Mouse (Mus musculus): ENCODE measurements around the gene Pi4kb. TPM values are rescaled to one million over a fixed set of nuclear protein-coding genes. Genes with fewer than 3 reads are reported as not detected.
A peak's percentile ranks its signal among the peaks of the same experiment; 100 is the strongest.

The Pi4kb gene
- polyA plus RNA-seq, 1 experiment, result 0.48 TPM

DNA sequence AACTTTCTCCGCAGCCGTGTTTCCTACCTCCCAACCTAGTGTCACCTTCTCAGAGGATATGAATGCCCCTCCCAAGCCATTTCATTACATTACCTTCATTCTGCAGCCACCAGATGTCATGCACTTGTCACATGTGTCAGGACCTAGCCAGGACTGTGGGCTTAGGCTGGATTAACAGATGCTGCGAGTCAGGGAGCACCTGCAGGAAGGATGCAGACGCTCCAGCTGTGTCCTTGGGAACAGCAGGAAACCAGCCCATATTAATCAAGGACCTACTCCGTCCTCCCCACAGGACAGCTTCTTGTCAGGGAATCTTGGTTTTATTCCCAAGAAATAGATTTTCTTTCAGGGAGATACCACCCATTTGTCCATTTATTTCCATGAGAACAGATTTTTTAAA lies 14.2 kb upstream of the Pi4kb start:
- TF ChIP-seq GATA1 (IDR thresholded peaks at IDR 0.05; ENCODE audit: low read length), result no peak
- no peak for TF ChIP-seq TAL1 (IDR thresholded peaks at IDR 0.05; ENCODE audit: low read length)
- no peaks in the 10 kb centered on the region for H3K27me3 ChIP-seq (ENCODE audit: control insufficient read depth)
- no peak overlapping the region for H3K4me3 ChIP-seq (replicated peaks)
- peaks cover 21% of the 10 kb centered on the region for H3K36me3 ChIP-seq (ENCODE audit: control insufficient read depth)
- peaks cover 9% of the 10 kb centered on the region for H3K4me1 ChIP-seq (ENCODE audit: control insufficient read depth)
- H3K9me3 ChIP-seq (ENCODE audit: control insufficient read depth, low read length), result no peaks in the 10 kb centered on the region

DNA sequence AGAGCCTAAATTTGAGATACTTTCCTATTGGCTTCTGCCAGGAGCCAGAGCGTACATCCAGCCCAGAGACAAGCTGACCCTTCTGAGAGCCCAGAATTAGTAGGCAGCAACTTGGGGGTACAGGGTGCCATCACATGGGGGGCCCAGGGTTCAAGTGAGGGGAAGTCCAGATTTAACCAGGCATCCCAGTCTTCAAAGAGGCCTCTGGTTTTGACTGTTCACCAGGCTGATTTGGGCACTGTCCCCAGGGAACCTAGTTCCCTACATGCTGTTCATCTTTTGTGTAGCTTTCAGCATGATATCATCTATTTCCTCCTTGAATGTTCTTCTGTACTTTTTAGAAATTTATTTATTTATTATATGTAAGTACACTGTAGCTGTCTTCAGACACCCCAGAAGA lies 9.5 kb upstream of the Pi4kb start:
- H3K36me3 ChIP-seq (ENCODE audit: control insufficient read depth), result no peaks in the 10 kb centered on the region
- H3K4me1 ChIP-seq (ENCODE audit: control insufficient read depth), result peaks cover under 1% of the 10 kb centered on the region; the same call in 1 of the 2 replicates
- H3K27me3 ChIP-seq (ENCODE audit: control insufficient read depth), result no peaks in the 10 kb centered on the region
- no peak overlapping the region for H3K4me3 ChIP-seq (replicated peaks)
- no peak for TF ChIP-seq GATA1 (IDR thresholded peaks at IDR 0.05; ENCODE audit: low read length)
- no peak for TF ChIP-seq TAL1 (IDR thresholded peaks at IDR 0.05; ENCODE audit: low read length)
- no peaks in the 10 kb centered on the region for H3K9me3 ChIP-seq (ENCODE audit: control insufficient read depth, low read length)

DNA sequence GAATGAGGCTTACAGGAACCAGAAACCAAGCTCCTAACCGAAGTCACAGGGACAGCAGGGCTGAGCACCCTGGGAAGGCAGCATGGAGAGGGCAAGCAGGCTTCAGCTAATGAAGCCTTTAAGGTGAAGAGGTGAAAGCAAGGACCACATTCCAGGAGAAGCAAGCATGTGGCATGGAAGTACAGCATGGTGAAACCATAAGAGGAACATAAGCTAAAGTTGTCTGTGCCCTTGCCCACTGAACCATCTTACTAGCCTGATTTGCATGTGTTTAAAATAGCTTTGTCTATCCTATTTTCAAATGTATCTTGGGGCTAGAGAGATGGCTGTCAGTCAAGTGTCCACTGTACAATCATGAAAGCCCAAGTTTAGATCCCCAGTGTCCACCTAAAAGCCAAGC lies 8.7 kb upstream of the Pi4kb start:
- Histone ChIP-seq H3K4me1 (ENCODE audit: control insufficient read depth) (no peaks in the 10 kb centered on the region), H3K36me3 (ENCODE audit: control insufficient read depth) (no peaks in the 10 kb centered on the region), H3K9me3 (ENCODE audit: control insufficient read depth, low read length) (no peaks in the 10 kb centered on the region), H3K4me3 (replicated peaks) (no peak overlapping the region), H3K27me3 (ENCODE audit: control insufficient read depth) (no peaks in the 10 kb centered on the region)
- TF ChIP-seq TAL1 (IDR thresholded peaks at IDR 0.05; ENCODE audit: low read length) (no peak), GATA1 (IDR thresholded peaks at IDR 0.05; ENCODE audit: low read length) (no peak)

DNA sequence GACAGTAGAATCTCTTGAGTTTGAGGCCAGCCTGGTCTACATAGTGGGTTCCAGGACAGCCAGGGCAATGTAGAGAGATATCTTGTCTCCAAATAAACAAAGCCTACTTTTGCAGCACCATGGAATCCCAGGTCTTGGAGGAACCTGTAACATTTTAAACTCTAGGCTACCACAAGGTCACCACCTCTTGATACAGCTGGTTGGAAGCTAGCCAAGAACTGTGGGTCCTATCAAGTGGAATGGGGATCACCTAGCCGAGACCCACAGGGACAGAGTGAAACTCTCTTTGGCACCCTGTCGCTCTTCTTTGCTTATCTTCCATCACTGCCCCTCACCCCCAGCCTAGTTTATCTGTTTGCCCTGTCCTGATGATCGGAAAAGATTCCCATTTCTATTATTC lies 2.0 kb upstream of the Pi4kb start:
- Histone ChIP-seq H3K36me3 (ENCODE audit: control insufficient read depth) (peaks cover 5% of the 10 kb centered on the region), H3K27me3 (ENCODE audit: control insufficient read depth) (no peaks in the 10 kb centered on the region), H3K4me3 (replicated peaks) (no peak overlapping the region), H3K9me3 (ENCODE audit: control insufficient read depth, low read length) (no peaks in the 10 kb centered on the region), H3K4me1 (ENCODE audit: control insufficient read depth) (peaks cover 25% of the 10 kb centered on the region)
- TF ChIP-seq GATA1 (IDR thresholded peaks at IDR 0.05; ENCODE audit: low read length), result no peak
- no peak for TF ChIP-seq TAL1 (IDR thresholded peaks at IDR 0.05; ENCODE audit: low read length)

DNA sequence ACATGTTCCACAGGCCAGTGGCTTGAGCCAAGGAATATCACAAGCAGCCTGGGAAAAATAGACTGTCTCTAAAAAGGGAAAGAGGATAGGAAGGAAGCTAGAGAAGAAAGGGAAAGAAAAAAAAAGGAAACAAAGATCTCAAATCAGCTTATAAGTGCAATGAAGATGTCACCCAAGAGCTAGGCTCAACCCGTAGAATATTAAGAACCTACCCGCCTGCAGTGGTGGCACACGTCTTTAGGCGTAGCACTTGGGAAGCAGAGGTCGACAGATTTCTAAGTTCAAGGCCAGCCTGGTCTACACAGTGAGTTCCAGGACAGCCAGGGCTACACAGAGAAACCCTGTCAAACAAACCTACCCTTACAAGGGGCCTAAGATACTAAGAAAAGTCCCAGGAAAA lies 911 bp upstream of the Pi4kb start:
- Histone ChIP-seq H3K4me3 (replicated peaks) (peak overlapping the region; percentile 93), H3K4me1 (ENCODE audit: control insufficient read depth) (peaks cover 25% of the 10 kb centered on the region), H3K36me3 (ENCODE audit: control insufficient read depth) (peaks cover 11% of the 10 kb centered on the region), H3K9me3 (ENCODE audit: control insufficient read depth, low read length) (no peaks in the 10 kb centered on the region), H3K27me3 (ENCODE audit: control insufficient read depth) (no peaks in the 10 kb centered on the region)
- no peak for TF ChIP-seq TAL1 (IDR thresholded peaks at IDR 0.05; ENCODE audit: low read length)
- no peak for TF ChIP-seq GATA1 (IDR thresholded peaks at IDR 0.05; ENCODE audit: low read length)

- Histone ChIP-seq H3K4me3 (replicated peaks) (peak overlapping the region; percentile 93), H3K27me3 (ENCODE audit: control insufficient read depth) (no peaks in the 10 kb centered on the region), H3K4me1 (ENCODE audit: control insufficient read depth) (peaks cover 25% of the 10 kb centered on the region), H3K36me3 (ENCODE audit: control insufficient read depth) (peaks cover 14% of the 10 kb centered on the region), H3K9me3 (ENCODE audit: control insufficient read depth, low read length) (no peaks in the 10 kb centered on the region)
- TF ChIP-seq TAL1 (IDR thresholded peaks at IDR 0.05; ENCODE audit: low read length) (no peak), GATA1 (IDR thresholded peaks at IDR 0.05; ENCODE audit: low read length) (no peak)
Measured at GRCm38 (mm10) chr3:94974026-94974527, 454 bp upstream of the Pi4kb start.

DNA sequence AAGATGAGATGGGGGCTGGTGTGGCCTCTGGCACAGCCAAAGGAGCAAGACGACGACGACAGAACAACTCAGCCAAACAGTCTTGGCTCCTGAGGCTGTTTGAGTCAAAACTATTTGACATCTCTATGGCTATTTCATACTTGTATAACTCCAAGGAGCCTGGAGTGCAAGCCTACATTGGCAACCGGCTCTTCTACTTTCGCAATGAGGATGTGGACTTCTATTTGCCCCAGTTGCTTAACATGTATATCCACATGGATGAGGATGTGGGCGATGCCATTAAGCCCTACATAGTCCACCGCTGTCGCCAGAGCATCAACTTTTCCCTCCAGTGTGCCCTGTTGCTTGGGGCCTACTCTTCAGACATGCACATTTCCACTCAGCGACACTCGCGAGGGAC lies 9.8 kb downstream of the Pi4kb start:
- H3K36me3 ChIP-seq (ENCODE audit: control insufficient read depth), result peaks cover 76% of the 10 kb centered on the region
- TF ChIP-seq GATA1 (IDR thresholded peaks at IDR 0.05; ENCODE audit: low read length) (no peak), TAL1 (IDR thresholded peaks at IDR 0.05; ENCODE audit: low read length) (no peak)
- H3K4me1 ChIP-seq (ENCODE audit: control insufficient read depth), result peaks cover 28% of the 10 kb centered on the region

DNA sequence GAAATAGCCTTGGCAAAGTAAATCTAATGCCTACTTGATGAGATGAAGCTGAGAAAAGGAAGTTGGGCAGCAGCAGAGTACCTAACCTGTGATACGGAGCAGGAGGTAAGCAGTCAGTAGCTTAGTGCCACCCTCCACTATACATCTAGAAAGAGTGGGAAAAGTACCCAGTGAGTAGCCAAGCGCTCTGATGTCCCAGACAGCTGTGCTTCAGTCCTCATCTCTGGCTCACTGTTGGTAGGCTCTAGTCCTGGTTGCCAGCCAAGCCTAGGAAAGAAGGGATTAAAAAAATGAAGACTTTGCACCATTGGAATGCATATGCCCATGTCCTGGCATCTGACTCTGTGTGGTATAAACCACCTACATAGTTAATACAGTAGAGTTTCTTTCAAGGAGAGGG lies 11.0 kb downstream of the Pi4kb start:
- Histone ChIP-seq H3K36me3 (ENCODE audit: control insufficient read depth) (peaks cover 72% of the 10 kb centered on the region), H3K4me1 (ENCODE audit: control insufficient read depth) (peaks cover 28% of the 10 kb centered on the region)

More for the DNA sequence above, 9.8 kb downstream of the Pi4kb start:
- H3K9me3 ChIP-seq (ENCODE audit: control insufficient read depth, low read length), result no peaks in the 10 kb centered on the region
- no peaks in the 10 kb centered on the region for H3K27me3 ChIP-seq (ENCODE audit: control insufficient read depth)
- no peak overlapping the region for H3K4me3 ChIP-seq (replicated peaks)

GRCm38 (mm10) chr3:94987578-94987977 lies 13.0 kb downstream of the Pi4kb start:
- TF ChIP-seq GATA1 (IDR thresholded peaks at IDR 0.05; ENCODE audit: low read length) (no peak), TAL1 (IDR thresholded peaks at IDR 0.05; ENCODE audit: low read length) (no peak)
- Histone ChIP-seq H3K27me3 (ENCODE audit: control insufficient read depth) (no peaks in the 10 kb centered on the region), H3K4me3 (replicated peaks) (no peak overlapping the region), H3K4me1 (ENCODE audit: control insufficient read depth) (peaks cover 27% of the 10 kb centered on the region), H3K36me3 (ENCODE audit: control insufficient read depth) (peaks cover 62% of the 10 kb centered on the region), H3K9me3 (ENCODE audit: control insufficient read depth, low read length) (no peaks in the 10 kb centered on the region)

More for the DNA sequence above, 11.0 kb downstream of the Pi4kb start:
- H3K27me3 ChIP-seq (ENCODE audit: control insufficient read depth), result no peaks in the 10 kb centered on the region
- H3K4me3 ChIP-seq (replicated peaks), result no peak overlapping the region
- H3K9me3 ChIP-seq (ENCODE audit: control insufficient read depth, low read length), result no peaks in the 10 kb centered on the region
- TF ChIP-seq TAL1 (IDR thresholded peaks at IDR 0.05; ENCODE audit: low read length) (no peak), GATA1 (IDR thresholded peaks at IDR 0.05; ENCODE audit: low read length) (no peak)

Measured in erythroblast, embryonic 14.5 days (primary cell).